Mouse (Mus musculus) heart, postnatal 0 days (tissue): ENCODE results near the gene 1700010B08Rik.

Experiments used
- CTCF ChIP-seq: IDR thresholded peaks from 2 replicates; pipeline ENCODE4 v1.5.1; 2016; ENCODE audit warnings: antibody characterized with exemption, control low read depth, low read depth
- EP300 ChIP-seq: IDR thresholded peaks from 2 replicates; pipeline ENCODE4 v1.6.1; 2016; ENCODE audit warnings: antibody characterized with exemption, low read depth

DNA sequence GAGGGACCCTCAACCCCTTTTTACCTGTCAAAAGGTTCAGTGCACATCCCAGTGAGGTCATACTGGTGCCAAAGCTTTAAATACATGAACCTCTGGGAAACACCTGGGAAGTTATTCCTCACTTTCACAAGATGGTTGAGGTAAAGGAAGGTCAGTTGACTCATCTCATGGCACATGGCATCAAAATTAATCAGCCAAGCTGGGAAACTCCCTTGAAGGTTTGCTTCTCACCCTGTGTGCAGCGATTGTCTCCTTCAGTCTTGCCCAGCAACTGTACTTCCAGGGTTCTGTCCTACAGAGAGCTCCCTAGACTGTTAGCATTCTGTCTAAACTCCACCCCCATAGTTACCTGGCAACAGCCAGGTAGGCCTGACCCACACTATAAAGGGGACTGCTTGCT lies 39.1 kb upstream of the 1700010B08Rik start:
- TF ChIP-seq CTCF: no peak
- TF ChIP-seq EP300: no peak
